Mouse (Mus musculus) hindbrain, embryonic 13.5 days (tissue): ENCODE measurements around the gene Gm49027. TPM values are rescaled to one million over a fixed set of nuclear protein-coding genes. Genes with fewer than 3 reads are reported as not detected.
"Not testable (repeated sequence)": the region's sequence is repeated elsewhere in the genome, so short reads cannot be mapped to it uniquely, and the experiment has no call there.

Experiments used
- ATAC-seq: fragments of 200-750 bp; cut with Nextera tagmentation; 2 replicates; pipeline ENCODE4 v1.8.0; 2017; ENCODE audit warnings: moderate TSS enrichment; ENCODE audit not compliant: low FRiP score
- H3K27ac ChIP-seq: fragments of 300-500 bp; sonication (generic); 2 replicates; pipeline ENCODE4 v1.5.1; 2015; ENCODE audit warnings: inconsistent platforms, mild to moderate bottlenecking, moderate library complexity
- H3K27me3 ChIP-seq: fragments of 300-500 bp; sonication (generic); 2 replicates; pipeline ENCODE4 v1.6.1; 2015; ENCODE audit warnings: mild to moderate bottlenecking, inconsistent platforms
- H3K36me3 ChIP-seq: fragments of 300-500 bp; sonication (generic); 2 replicates; pipeline ENCODE4 v1.6.1; 2015; ENCODE audit warnings: mild to moderate bottlenecking, inconsistent platforms
- H3K4me1 ChIP-seq: fragments of 300-500 bp; sonication (generic); replicated peaks from 2 replicates; pipeline ENCODE4 v1.6.1; 2015; ENCODE audit warnings: inconsistent platforms
- H3K4me2 ChIP-seq: fragments of 300-500 bp; sonication (generic); 2 replicates; pipeline ENCODE4 v1.6.1; 2015; ENCODE audit warnings: inconsistent platforms, mild to moderate bottlenecking, moderate library complexity
- H3K4me3 ChIP-seq: fragments of 300-500 bp; sonication (generic); 2 replicates; pipeline ENCODE4 v1.5.1; 2015; ENCODE audit warnings: mild to moderate bottlenecking, inconsistent platforms
- H3K9ac ChIP-seq: fragments of 300-500 bp; sonication (generic); 2 replicates; pipeline ENCODE4 v1.6.1; 2015; ENCODE audit warnings: mild to moderate bottlenecking, inconsistent platforms
- H3K9me3 ChIP-seq: fragments of 300-500 bp; sonication (generic); 2 replicates; pipeline ENCODE4 v1.6.1; 2016; ENCODE audit warnings: inconsistent platforms
- WGBS: fragments of 180-500 bp; shearing (Covaris S2); methylation state at CpG from one replicate; pipeline ENCODE4 v1.1.7; 2015; 5-methylcytosine and 5-hydroxymethylcytosine counted together
- polyA plus RNA-seq: library from polyadenylated mRNA; unstranded; fragments of >200 nt; fragmentation: Nextera tagmentation; extraction: Ambion mirVana; gene quantifications from 2 replicates; pipeline ENCODE4 v1.2.1, GENCODE M21; 2015

The Gm49027 gene
- polyA plus RNA-seq, 1 experiment from 2014 or later = 4.8 TPM

GRCm38 (mm10) chr5:123523692-123524392 is 1.4 kb downstream of the Gm49027 start, which contains the start of gene Diablo:
Gene Diablo (minus strand): TSS chr5:123524176.
- H3K36me3 ChIP-seq = peaks cover 27% of the 10 kb centered on the region
- H3K27ac ChIP-seq = peak within 1 kb of the TSS; percentile 81
- under 1% methylated on average over 81 of the region's 82 CpGs for WGBS
- no peaks in the 10 kb centered on the region for H3K27me3 ChIP-seq
- peak within 1 kb of the TSS; percentile 95 for H3K4me2 ChIP-seq
- peaks cover 30% of the 10 kb centered on the region for H3K4me1 ChIP-seq
- peak within 1 kb of the TSS; percentile 90 for H3K4me3 ChIP-seq
- H3K9me3 ChIP-seq = no peaks in the 10 kb centered on the region
- peak; percentile 98 for ATAC-seq
- H3K9ac ChIP-seq = peak within 1 kb of the TSS; percentile 87

DNA sequence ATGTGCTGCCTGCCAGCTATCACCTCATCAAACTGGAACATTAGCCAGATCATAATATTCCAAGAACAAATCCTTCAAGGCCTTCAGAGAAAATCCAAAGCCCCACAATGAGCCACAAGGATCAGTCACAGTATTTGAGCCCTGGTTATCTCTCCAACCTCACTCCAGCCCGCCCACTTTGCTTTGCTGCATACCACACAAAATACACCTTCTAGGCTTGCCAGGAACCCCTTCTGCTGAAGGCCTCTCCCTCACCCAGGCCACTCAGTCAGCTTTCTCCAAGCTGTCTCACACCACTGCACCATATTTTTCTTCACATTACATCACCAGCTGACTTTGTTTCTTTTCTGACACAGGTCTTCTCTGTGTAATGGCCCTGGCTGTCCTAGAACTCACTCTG is 3.1 kb downstream of the Gm49027 start:
- no peak overlapping the region for H3K27ac ChIP-seq
- no peaks in the 10 kb centered on the region for H3K27me3 ChIP-seq
- no peaks in the 10 kb centered on the region for H3K9me3 ChIP-seq
- 0 out of 2 replicates have a peak overlapping the region, but pooled peaks have one; percentile 87 for H3K9ac ChIP-seq
- WGBS = 95% methylated on average over 1 of the region's 1 CpGs
- H3K4me3 ChIP-seq = no peak overlapping the region
- ATAC-seq = no peak
- peaks cover 30% of the 10 kb centered on the region for H3K4me1 ChIP-seq
- no peak overlapping the region; the same call in 1 of the 2 replicates for H3K4me2 ChIP-seq
- peaks cover 27% of the 10 kb centered on the region for H3K36me3 ChIP-seq

DNA sequence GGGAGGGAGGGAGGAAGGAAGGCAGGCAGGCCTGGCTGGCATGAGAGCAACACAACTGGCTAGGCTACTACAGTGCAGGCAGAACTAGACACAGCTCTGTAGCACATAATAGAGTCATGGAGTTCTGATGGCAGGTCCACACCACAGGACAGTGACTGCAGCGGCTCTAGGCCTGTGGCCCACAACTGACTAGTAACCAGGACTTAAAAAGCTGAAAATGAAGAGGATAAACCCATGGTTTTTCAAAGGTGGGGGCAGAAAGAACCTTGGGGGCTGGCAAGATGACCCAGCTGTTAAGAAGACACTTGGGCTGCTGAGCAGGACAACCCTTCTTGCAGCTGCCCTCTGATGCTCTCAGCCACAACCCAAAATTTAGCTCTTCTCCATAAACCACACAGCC is 3.7 kb downstream of the Gm49027 start:
- H3K9ac ChIP-seq = 0 out of 2 replicates have a peak overlapping the region, but pooled peaks have one; percentile 35
- H3K27ac ChIP-seq = no peak overlapping the region

GRCm38 (mm10) chr5:123520666-123521065 is 4.6 kb downstream of the Gm49027 start:
- peaks cover 30% of the 10 kb centered on the region for H3K4me1 ChIP-seq
- WGBS = 89% methylated on average over 9 of the region's 9 CpGs
- H3K9me3 ChIP-seq = no peaks in the 10 kb centered on the region

More for the DNA sequence above, 3.7 kb downstream of the Gm49027 start:
- Histone ChIP-seq H3K36me3 (peaks cover 33% of the 10 kb centered on the region), H3K4me1 (peaks cover 30% of the 10 kb centered on the region), H3K9me3 (no peaks in the 10 kb centered on the region), H3K4me2 (no peak overlapping the region; the same call in 1 of the 2 replicates), H3K27me3 (no peaks in the 10 kb centered on the region), H3K4me3 (no peak overlapping the region)
- ATAC-seq = no peak
- 85% methylated on average over 1 of the region's 1 CpGs for WGBS

GRCm38 (mm10) chr5:123514871-123515270 is 10.4 kb downstream of the Gm49027 start:
- no peak overlapping the region for H3K4me2 ChIP-seq
- no peak for ATAC-seq
- peaks cover under 1% of the 10 kb centered on the region; the same call in 1 of the 2 replicates for H3K4me1 ChIP-seq
- no peak overlapping the region for H3K4me3 ChIP-seq
- H3K27ac ChIP-seq = no peak overlapping the region
- H3K36me3 ChIP-seq = peaks cover 87% of the 10 kb centered on the region
- no peak overlapping the region for H3K9ac ChIP-seq
- no peaks in the 10 kb centered on the region for H3K9me3 ChIP-seq
- H3K27me3 ChIP-seq = no peaks in the 10 kb centered on the region
- WGBS = 88% methylated on average over 5 of the region's 5 CpGs

More at GRCm38 (mm10) chr5:123520666-123521065, 4.6 kb downstream of the Gm49027 start:
- peaks cover 42% of the 10 kb centered on the region for H3K36me3 ChIP-seq
- no peaks in the 10 kb centered on the region for H3K27me3 ChIP-seq
- ATAC-seq = no peak
- no peak overlapping the region for H3K4me2 ChIP-seq
- H3K4me3 ChIP-seq = no peak overlapping the region
- no peak overlapping the region for H3K9ac ChIP-seq
- no peak overlapping the region for H3K27ac ChIP-seq

GRCm38 (mm10) chr5:123512102-123512501 is 13.2 kb downstream of the Gm49027 start:
- no peaks in the 10 kb centered on the region for H3K9me3 ChIP-seq
- 82% methylated on average over 3 of the region's 3 CpGs for WGBS
- H3K4me2 ChIP-seq = no peak overlapping the region
- H3K4me1 ChIP-seq = peaks cover 21% of the 10 kb centered on the region
- peaks cover 5% of the 10 kb centered on the region; the same call in 1 of the 2 replicates for H3K27me3 ChIP-seq
- no peak for ATAC-seq
- no peak overlapping the region for H3K27ac ChIP-seq
- peaks cover 60% of the 10 kb centered on the region for H3K36me3 ChIP-seq
- H3K9ac ChIP-seq = 0 out of 2 replicates have a peak overlapping the region, but pooled peaks have one; percentile 2
- no peak overlapping the region for H3K4me3 ChIP-seq

DNA sequence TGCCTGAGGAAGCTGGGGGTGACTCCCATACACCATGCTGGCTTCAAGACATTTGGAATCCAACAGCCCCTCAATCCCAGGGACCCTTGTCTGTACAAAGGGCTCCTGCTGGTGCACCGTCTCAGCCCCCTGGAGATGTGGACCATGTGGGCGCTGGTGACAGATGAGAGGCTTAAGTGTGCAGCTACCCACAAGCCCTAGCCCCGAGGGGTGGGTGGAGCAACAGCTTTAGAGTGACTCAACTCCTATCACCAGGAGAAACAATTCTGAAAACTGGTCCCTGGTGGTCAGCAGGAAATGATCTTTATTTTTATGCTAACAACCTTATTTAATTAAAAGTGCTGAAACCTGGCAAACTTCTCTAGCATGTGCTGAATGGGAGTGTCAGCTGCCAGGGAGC is 13.9 kb downstream of the Gm49027 start:
- not testable (repeated sequence) for H3K9me3 ChIP-seq, H3K4me2 ChIP-seq, ATAC-seq, H3K4me3 ChIP-seq, H3K9ac ChIP-seq, H3K27me3 ChIP-seq, H3K27ac ChIP-seq
- 78% methylated on average over 3 of the region's 3 CpGs for WGBS
- H3K4me1 ChIP-seq = peaks cover 21% of the 10 kb centered on the region
- H3K36me3 ChIP-seq = peaks cover 53% of the 10 kb centered on the region

GRCm38 (mm10) chr5:123510160-123510559 is 15.1 kb downstream of the Gm49027 start, which contains the start of gene B3gnt4:
Gene B3gnt4 (plus strand): TSS chr5:123510460.
- no peak for ATAC-seq
- H3K27ac ChIP-seq = no peak within 1 kb of the TSS
- WGBS = 88% methylated on average over 5 of the region's 5 CpGs

GRCm38 (mm10) chr5:123508921-123509320 is 16.4 kb downstream of the Gm49027 start:
- Histone ChIP-seq H3K4me2 (peak overlapping the region; percentile 77), H3K4me1 (peaks cover 21% of the 10 kb centered on the region), H3K9me3 (no peaks in the 10 kb centered on the region), H3K9ac (peak overlapping the region; percentile 76), H3K27ac (no peak overlapping the region), H3K4me3 (peak overlapping the region; percentile 64), H3K27me3 (peaks cover 14% of the 10 kb centered on the region; the same call in 1 of the 2 replicates), H3K36me3 (peaks cover 29% of the 10 kb centered on the region)
- 0 out of 2 replicates have a peak, but pooled peaks have one; percentile 6 for ATAC-seq
- WGBS = 9% methylated on average over 12 of the region's 12 CpGs

More at GRCm38 (mm10) chr5:123510160-123510559, 15.1 kb downstream of the Gm49027 start, which contains the start of gene B3gnt4:
- Histone ChIP-seq H3K36me3 (peaks cover 40% of the 10 kb centered on the region), H3K9me3 (no peaks in the 10 kb centered on the region), H3K4me2 (peak within 1 kb of the TSS; percentile 77), H3K27me3 (peaks cover 11% of the 10 kb centered on the region; the same call in 1 of the 2 replicates), H3K4me1 (peaks cover 21% of the 10 kb centered on the region), H3K4me3 (peak within 1 kb of the TSS; percentile 64; the same call in 1 of the 2 replicates), H3K9ac (no peak within 1 kb of the TSS)

DNA sequence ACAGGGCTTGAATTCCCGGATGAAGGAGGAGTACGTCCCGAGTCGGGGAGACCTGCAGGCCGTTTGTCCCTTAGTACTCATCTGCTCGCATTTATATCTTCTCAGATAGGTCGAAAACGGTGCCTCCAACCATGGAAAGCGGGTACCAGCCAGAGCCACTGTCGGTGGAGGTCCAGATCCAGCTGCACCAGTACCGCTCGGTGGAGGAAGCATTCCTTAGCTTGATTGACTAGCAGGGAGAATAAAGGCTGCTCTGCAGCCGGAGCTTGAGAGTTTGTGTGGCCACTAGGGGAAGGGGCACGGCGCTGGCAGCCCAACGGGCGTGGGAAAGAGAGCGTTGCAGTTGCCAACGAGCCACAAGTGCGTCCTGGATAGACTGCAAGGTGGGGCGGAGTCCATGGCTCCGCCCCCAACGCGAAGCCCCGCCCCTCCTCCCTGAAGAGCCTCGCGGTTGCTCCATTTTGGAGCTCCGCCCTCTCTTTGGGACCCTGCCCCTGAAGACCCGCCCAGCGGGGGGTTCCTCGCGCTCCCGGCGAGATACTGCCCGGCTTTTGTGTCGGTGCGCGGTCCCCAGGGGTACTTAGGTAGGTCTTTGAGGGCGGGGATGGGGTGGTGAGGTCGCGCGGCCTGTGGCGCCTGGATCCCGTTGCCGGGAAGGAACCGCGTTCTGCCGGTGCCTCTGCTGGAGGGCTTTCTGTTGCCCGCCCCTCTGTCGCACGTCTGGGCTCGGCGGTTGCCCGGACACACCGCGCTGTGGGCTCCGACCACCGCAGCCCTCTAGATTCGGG is 17.2 kb downstream of the Gm49027 start:
- ATAC-seq = peak; percentile 87

GRCm38 (mm10) chr5:123501973-123502372 is 23.3 kb downstream of the Gm49027 start:
- WGBS = 78% methylated on average over 4 of the region's 4 CpGs
- Histone ChIP-seq H3K36me3 (no peaks in the 10 kb centered on the region), H3K4me3 (no peak overlapping the region), H3K9ac (no peak overlapping the region), H3K9me3 (no peaks in the 10 kb centered on the region), H3K27ac (no peak overlapping the region), H3K4me2 (no peak overlapping the region), H3K4me1 (peaks cover 12% of the 10 kb centered on the region), H3K27me3 (peaks cover 31% of the 10 kb centered on the region)
- no peak for ATAC-seq

More for the DNA sequence above, 17.2 kb downstream of the Gm49027 start:
- peak overlapping the region; percentile 76 for H3K9ac ChIP-seq
- peaks cover 18% of the 10 kb centered on the region; the same call in 1 of the 2 replicates for H3K27me3 ChIP-seq
- peaks cover 26% of the 10 kb centered on the region for H3K36me3 ChIP-seq
- no peak overlapping the region for H3K27ac ChIP-seq
- 1% methylated on average over 43 of the region's 59 CpGs for WGBS
- peaks cover 24% of the 10 kb centered on the region for H3K4me1 ChIP-seq
- peak overlapping the region; percentile 64 for H3K4me3 ChIP-seq
- peak overlapping the region; percentile 77 for H3K4me2 ChIP-seq
- H3K9me3 ChIP-seq = no peaks in the 10 kb centered on the region

DNA sequence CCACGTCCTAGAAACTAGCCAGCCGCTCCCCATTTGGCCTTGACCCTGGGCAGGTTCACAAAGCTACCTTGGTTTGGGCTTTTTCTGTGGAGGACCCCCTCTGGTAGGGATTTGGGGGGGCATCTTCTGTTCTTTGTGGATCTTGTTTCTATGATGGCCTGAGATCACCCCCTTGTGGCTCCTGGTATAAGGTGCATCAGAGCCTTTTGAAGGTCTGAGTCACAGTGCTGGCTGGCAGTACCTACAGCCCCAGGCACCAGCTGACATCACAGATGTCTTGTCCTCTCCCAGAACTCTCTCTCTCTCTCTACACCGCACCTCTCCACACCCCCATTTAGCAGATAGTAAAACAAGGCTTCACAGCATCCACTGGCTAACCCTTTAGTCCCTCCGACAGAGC is 25.6 kb downstream of the Gm49027 start:
- Histone ChIP-seq H3K27ac (no peak overlapping the region), H3K36me3 (no peaks in the 10 kb centered on the region), H3K4me2 (no peak overlapping the region), H3K4me1 (peaks cover 16% of the 10 kb centered on the region), H3K9ac (no peak overlapping the region), H3K4me3 (no peak overlapping the region), H3K9me3 (no peaks in the 10 kb centered on the region), H3K27me3 (peaks cover 28% of the 10 kb centered on the region)
- 52% methylated on average over 4 of the region's 4 CpGs for WGBS
- ATAC-seq = no peak
